Mouse (Mus musculus): ENCODE results near the gene Cytip. TPM values are rescaled to one million over a fixed set of nuclear protein-coding genes. Genes with fewer than 3 reads are reported as not detected.

Gene Cytip
- total RNA-seq, 2 experiments from 2014 or later: 0.28 to 0.42 TPM

- TF ChIP-seq CTCF (IDR thresholded peaks at IDR 0.05): no peak
- intact Hi-C loops (cut with DNase I): no loop called here
- Histone ChIP-seq H3K4me3 (no peak overlapping the region), H3K27ac (peak overlapping the region; percentile 57; the same call in 1 of the 2 replicates)
- DNase-seq: peak; percentile 37
Measured at GRCm38 (mm10) chr2:58175392-58176291, 19.7 kb downstream of the Cytip start.

DNA sequence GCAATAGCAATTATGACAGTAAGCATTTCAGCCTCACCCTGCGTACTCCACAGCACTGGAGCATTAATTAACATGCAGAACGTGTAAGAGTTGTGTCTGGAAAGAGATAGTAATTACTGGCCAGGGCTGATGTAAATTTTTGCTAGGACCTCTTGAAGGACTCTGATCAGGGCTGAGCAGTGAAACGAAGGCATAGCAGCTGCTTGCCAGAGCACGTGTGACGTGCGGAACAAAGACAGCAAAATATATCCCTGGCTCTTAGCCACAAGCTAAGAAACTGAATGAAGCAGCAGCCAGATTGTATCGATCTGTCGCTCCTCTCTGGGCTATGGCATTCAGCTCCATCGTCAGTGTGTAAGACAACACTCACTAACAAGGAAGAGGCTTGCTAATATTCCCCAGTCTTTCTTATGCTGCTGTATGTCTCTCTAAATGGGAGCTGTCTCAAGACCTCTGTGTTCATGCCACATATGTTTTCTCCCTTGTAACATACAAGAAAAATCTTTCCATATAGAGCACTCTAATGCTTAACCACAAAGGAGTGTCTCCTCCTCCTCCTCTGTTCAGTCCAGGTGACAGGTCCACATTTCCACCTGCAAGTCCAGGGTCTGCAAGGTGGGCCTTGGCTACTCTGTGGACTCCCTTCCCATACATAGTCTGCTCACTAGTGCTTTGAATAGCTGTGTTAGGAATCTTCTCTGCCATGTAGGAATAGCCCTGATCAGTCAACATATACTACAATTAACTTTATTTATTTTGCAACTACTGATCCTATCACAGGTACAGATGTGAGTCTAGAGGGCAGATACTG is 20.7 kb downstream of the Cytip start:
- Histone ChIP-seq H3K27ac (peak overlapping the region; percentile 57; the same call in 1 of the 2 replicates), H3K4me3 (no peak overlapping the region)
- DNase-seq: no peak
- intact Hi-C loops (cut with DNase I): no loop called here
- TF ChIP-seq CTCF (IDR thresholded peaks at IDR 0.05): no peak

DNA sequence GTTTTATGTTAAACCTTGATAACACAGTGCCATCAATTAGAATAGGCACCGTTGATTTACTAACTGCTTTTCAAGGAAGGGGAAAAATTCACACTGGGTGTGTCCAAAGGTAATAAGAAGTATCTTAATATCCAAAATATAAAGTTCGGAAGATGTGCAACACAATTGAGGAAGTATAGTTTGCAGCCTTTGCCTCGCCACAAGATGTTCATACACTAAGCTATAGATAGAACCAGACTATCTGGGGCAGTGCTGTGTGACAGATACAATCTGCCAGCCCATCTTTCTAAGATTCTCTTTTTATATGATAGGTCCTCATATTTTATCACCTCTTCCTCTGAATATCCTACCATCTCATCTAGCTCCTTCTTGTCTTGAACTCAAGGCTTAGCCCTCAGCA is 22.4 kb downstream of the Cytip start:
- Histone ChIP-seq H3K4me3 (no peak overlapping the region), H3K27ac (no peak overlapping the region)
- intact Hi-C loops (cut with DNase I): no loop called here
- DNase-seq: no peak
- no peak for TF ChIP-seq CTCF (IDR thresholded peaks at IDR 0.05)

GRCm38 (mm10) chr2:58169173-58169572 is 26.2 kb downstream of the Cytip start:
- intact Hi-C loops (cut with DNase I): no loop called here
- H3K27ac ChIP-seq: no peak overlapping the region
- TF ChIP-seq CTCF (IDR thresholded peaks at IDR 0.05): no peak
- DNase-seq: no peak
- no peak overlapping the region for H3K4me3 ChIP-seq

DNA sequence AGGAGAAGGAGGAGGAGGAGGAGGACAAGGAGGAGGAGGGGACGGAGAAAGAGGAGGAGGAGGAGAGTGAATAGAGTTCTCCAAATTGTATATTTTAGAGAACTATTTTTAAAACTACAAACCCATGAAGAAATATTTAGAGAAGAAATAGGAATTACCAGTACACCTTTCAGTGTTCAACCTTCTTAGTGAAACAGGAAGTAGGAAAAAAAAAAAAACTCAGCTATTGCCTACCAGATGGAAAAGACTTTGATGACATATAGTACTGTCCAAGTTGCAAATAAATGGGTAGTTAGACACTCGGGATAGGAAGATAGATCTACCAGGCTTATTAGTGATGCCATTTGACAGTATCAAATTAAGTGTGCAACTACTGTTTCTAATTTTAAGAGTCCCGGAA is 27.7 kb downstream of the Cytip start:
- Histone ChIP-seq H3K27ac (no peak overlapping the region), H3K4me3 (no peak overlapping the region)
- no peak for TF ChIP-seq CTCF (IDR thresholded peaks at IDR 0.05)
- no peak for DNase-seq
- intact Hi-C loops (cut with DNase I): no loop called here

DNA sequence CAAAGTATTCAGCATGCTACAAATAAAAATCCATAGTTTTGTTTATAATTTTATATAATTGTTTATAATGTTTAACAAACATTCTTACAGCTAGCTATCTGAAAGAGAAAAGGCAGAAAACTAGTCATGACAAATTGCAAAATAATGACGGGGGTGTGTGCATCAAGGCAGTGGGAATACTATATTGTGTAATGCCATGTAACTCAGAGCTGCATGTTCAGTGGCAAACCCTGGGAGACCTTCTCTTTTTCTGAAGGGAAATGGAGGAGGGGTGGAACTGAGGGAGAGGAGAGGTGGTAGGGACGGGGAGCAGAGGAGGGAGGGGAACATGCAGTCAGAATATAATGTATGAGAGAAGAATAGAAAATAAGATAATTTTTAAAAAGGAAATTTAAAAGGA is 28.6 kb downstream of the Cytip start:
- Histone ChIP-seq H3K4me3 (no peak overlapping the region), H3K27ac (no peak overlapping the region)
- intact Hi-C loops (cut with DNase I): no loop called here
- DNase-seq: no peak
- no peak for TF ChIP-seq CTCF (IDR thresholded peaks at IDR 0.05)

DNA sequence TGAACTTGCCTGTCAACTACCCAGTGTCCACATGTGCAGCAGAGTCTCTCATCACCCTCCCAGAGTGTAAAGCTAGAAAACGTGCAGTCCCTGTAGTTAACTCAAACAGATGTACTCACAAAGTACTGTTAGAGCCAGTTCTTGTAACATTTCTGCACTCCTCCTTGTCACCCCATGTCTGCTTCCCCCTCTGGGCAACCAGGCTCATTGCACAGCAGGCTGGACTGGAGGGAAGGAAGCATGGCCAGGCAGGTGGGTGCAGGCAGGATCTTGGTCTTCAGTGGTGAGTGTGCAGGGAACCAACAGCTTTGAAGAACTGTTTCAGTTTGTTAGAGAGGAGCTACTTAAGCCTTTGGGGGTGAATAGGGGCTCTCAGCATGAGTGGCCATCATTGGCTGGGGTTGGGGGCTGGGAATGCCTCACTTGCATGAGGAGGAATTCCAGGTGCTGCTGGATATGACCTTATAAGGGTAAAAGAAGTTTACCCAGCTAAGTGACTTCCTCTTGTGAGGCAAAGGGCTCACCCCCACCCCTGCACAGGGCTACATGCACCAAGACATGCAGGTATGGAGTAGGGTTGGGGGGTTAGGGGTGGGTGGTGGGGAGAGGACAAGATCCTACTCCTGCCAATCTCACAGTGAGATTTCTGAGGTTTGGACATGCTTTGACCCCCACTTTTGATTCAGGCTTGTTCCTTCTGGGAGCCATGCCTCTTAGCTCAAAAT is 31.7 kb downstream of the Cytip start:
- Histone ChIP-seq H3K27ac (no peak overlapping the region), H3K4me3 (no peak overlapping the region)
- TF ChIP-seq CTCF (IDR thresholded peaks at IDR 0.05): no peak
- intact Hi-C loops (cut with DNase I): no loop called here
- DNase-seq: no peak

DNA sequence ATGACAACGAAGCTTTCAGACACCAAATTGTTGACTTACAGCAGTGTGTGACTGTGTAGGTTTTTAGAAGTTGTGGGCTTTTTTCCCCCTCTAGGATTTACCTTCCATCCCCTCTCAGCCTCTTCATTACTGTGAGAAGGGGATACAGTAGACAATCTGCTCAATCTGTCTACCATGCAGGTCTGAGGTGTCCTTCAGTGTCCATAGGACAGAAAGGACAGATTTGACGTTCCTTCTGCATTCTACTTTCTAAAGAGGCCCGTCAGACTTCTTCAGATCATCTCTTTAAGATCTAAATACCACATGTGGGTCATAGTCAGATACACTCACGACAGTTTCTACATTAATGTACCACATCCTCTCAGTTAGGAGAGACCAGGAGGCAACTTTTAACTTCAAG is 33.5 kb downstream of the Cytip start:
- no peak for DNase-seq

DNA sequence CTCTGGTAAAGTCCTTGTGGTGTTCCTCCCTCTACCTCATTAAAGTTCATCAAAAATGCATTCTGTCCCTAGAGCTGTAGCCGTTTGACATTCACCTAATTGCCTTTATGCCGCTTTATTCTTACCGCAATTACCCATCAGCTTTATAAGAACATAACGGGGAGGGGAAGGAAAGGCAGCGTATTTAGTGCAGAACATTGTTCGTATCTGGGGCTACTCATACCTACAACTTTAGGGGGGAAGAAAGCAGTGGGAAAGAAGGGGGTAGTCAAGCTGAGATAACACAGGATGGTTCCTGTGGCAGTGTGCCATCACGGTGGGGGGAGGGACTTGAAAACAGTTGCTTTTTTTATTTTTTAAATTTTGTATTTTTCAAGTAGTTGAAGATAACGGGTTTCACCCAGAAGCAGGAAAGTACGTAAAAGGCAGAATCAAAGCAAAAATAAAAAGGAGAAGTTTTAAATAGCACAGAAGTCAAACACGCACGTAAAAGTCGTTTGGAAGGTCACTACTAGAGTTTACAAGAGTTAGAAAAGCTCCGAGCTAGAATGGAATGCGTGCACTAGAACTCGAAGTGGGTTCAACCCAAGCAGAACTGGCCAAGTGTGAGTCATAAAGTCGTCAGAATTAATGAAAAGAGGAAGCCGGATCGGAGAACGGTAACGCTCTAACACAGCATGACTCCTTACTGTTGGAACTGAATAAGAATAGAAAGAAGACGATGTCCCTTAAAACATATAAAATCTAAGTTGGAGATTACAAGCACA is 34.6 kb downstream of the Cytip start:
- intact Hi-C loops (cut with DNase I): no loop called here
- Histone ChIP-seq H3K27ac (no peak overlapping the region), H3K4me3 (peak overlapping the region; percentile 33; the same call in 1 of the 2 replicates)
- no peak for TF ChIP-seq CTCF (IDR thresholded peaks at IDR 0.05)
- no peak for DNase-seq

More for the DNA sequence above, 33.5 kb downstream of the Cytip start:
- Histone ChIP-seq H3K4me3 (no peak overlapping the region), H3K27ac (no peak overlapping the region)
- no peak for TF ChIP-seq CTCF (IDR thresholded peaks at IDR 0.05)
- intact Hi-C loops (cut with DNase I): no loop called here

DNA sequence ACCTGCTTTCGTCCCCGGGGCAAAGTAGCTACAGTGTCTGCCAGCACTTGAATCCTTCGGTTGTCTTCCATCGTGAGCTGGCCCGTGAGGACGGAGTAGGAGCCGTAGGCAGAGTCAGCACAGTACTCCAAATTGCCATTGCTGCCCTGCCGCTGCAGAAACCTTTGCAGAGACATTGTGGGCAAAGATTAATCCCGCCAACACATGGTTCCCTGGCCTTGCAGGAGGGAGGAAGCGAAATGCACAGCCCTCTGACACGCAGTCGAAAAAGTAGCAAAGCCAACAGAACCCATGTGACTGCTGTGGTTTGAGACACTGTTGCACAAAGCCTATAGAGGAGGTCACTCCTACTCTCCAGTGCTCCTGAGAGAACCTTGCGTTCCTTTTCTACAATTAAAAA is 35.5 kb downstream of the Cytip start:
- Histone ChIP-seq H3K27ac (no peak overlapping the region), H3K4me3 (peak overlapping the region; percentile 38)
- TF ChIP-seq CTCF (IDR thresholded peaks at IDR 0.05): no peak
- no peak for DNase-seq
- intact Hi-C loops (cut with DNase I): no loop called here

DNA sequence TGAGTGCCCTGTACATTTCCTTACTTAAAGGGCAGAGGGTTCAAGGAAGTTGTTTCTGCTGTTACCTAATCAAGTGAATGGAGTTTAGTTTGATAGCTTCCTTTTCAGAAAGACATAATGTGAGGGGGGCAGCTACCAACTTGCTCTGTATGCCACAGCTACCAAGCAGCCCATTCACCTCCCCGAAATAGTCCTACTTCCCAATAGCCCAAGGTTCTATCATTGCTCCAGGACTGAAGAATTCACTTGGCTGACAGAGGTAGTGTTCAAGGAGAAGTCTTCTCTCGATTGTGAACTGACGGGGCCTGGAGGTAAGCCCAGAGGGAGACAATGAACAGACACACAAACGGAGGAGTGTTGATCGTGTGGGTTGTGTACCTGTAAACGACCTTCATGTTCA is 36.2 kb downstream of the Cytip start:
- no peak for TF ChIP-seq CTCF (IDR thresholded peaks at IDR 0.05)
- no peak for DNase-seq
- Histone ChIP-seq H3K27ac (no peak overlapping the region), H3K4me3 (no peak overlapping the region)
- intact Hi-C loops (cut with DNase I): no loop called here

- H3K27ac ChIP-seq: no peak overlapping the region
- TF ChIP-seq CTCF (IDR thresholded peaks at IDR 0.05): no peak
- H3K4me3 ChIP-seq: no peak overlapping the region
- no peak for DNase-seq
- intact Hi-C loops (cut with DNase I): no loop called here
Measured at GRCm38 (mm10) chr2:58158539-58158938, 36.8 kb downstream of the Cytip start.
